Mouse (Mus musculus) kidney, postnatal 36 days (tissue): ENCODE measurements at regions not wholly inside any gene's neighbourhood (a gene's known extent, or its start where the extent isn't known, plus 50 kb on each side); places are given as distances from the start of the nearest gene placed in this dataset.
A peak's percentile ranks its signal among the peaks of the same experiment; 100 is the strongest.
"Not testable (repeated sequence)": the region's sequence is repeated elsewhere in the genome, so short reads cannot be mapped to it uniquely, and the experiment has no call there.

ENCODE experiments used
- DNase-seq, 2 experiments: peaks; one replicate each; pipeline ENCODE4 v3.0.0; 2021 to 2022; ENCODE audit warnings: mixed read lengths in 2 of 2

DNA sequence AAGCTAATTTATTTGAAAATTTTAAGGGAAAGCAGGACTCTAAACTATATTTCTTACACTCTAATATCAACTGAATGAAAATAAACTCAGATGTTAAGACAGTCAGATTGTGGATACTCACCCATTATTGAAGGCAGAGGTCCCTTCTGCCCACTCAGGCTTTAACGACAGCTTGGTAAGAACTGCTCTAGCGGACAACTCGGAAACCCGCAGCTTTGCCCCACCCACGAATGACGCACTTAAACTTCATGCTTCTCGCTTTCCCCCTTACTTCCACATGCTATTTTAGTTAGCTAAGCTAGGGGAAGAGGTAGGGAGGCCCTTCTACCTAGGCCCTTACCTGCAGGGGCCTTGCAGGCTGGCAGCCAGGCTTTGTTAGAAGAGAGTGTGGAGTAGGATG lies 50.8 kb upstream of the Elmo1 start:
- DNase-seq, result no peak

DNA sequence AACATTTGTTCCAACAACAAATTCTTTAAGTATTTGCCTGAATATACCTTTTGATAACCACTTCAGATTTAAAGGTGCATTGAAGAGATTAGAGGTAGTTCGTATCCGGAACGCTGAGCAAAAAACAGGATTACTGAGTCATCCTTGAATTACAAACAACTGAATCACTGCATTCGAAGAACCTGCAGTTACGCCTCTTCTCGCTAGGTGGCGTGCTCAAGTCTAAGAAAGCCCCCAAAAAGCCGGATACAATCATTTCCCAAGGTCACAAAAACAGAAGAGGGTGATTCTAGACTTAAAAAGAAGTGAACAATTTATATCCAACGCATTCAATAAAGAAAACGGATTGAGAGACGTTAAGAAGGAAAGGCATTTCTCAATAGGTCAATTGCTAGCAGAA lies 51.9 kb upstream of the Elmo1 start:
- peak; percentile 11 to 43 for DNase-seq

DNA sequence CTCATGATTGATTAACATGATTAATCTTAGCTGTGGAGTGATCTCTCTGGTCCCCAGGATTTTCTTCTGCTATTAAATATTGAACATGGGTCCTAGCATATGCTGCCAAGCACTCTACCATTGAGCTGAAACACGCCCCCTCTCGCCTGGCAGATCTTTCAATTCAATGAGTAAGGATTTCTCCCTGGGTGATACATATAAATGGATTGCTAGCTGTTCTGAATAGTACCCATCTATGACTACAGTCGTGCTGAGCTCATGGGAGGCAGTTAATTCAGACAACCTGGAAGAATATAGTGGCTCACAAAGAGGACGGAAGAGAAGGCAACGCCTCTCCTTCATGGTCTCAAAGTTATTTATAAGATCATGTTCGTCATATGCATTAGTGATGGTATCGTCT lies 53.0 kb upstream of the Elmo1 start:
- DNase-seq, result no peak

DNA sequence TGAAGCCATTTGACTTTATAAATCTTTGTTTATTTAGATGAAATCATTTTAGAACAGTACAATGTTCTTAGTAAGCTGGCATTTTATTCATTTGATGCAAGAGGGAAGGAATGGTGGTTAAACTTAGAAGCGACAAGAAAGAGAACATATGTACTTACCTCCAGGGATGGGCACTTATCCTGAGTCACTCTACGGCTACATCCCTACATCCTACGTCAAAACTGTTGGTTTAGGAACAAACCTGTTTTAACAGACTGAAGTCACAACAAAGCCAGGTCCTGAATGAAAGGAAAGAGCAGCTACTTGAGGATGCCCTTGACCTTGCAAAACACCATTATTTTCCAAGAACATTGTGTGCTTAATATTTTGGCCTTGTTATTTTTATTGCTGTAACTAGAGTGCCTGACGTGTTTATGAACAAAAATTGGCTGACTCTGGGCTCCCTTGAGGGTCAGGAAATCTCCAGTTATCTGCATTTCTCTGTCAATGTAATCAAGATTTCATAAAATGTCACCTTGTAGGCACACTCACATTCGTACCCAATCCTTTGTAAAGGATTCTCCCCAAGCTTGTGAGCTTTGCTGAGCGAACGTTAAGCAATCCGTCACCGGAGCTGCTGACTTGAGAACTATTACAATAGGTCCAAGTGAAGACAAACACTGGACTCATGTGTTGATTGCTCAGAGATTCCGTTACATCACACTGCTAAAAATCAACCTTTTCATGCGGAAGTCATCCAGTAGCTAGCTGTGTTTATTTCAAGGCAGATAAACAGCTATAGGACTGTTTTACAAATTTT lies 56.3 kb upstream of the Elmo1 start:
- DNase-seq, result no peak

DNA sequence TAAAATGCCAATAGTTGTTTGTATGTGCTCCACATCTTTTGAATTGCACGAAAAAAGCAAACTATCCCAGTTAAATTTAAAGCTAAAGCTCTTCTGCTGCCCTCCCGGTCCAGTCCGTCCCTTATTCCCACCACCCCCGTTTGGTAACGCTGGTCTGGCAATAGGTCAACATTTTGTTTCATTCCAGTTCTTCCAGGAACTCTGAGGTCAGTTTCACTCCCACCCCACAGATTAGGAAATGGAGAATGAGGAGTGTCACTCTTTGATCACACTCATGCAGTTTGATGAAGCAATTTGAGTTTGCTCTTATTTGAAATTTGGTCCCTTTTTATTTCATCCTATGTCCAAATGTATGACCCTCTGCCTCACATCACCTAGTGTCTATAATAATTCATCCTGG lies 58.7 kb upstream of the Elmo1 start:
- DNase-seq, result no peak

DNA sequence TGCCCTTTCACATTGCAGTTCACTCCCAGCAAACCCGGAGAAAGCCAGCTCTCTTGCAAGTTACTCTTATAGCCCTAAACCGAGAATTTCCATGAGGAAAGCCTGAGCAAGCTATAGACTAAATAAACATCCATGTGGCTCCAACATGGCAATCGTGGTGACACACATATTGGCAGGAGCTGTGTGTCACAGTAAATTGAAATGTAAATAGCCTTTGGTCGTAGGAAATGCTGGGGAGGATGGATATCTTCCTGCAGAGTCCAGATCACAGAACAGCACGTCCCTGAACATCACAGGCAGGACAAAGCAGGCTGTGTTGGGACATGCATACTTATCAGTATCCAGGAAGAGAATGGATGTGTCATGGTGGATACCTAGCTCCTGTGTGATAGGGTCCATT lies 59.3 kb upstream of the Elmo1 start:
- no peak for DNase-seq

DNA sequence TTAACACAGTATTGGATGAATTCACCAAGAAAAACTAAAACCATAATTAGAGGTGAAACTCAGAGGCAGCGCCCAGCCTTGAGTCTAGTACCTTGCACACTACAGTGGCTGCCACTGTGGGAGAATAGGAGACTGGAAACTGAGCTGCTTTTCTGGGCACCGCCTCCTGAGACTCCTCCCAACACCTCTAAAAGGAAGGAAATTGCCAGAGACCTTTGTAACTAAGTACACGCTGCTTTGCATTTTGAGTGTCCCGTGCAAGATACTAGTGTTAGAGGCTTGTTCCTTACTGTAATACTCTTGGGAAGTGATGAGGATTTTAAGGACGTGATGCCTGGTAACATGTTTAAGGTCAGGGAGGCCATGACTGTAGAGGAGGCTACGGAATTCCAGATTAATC lies 63.8 kb upstream of the Elmo1 start:
- DNase-seq, result no peak

DNA sequence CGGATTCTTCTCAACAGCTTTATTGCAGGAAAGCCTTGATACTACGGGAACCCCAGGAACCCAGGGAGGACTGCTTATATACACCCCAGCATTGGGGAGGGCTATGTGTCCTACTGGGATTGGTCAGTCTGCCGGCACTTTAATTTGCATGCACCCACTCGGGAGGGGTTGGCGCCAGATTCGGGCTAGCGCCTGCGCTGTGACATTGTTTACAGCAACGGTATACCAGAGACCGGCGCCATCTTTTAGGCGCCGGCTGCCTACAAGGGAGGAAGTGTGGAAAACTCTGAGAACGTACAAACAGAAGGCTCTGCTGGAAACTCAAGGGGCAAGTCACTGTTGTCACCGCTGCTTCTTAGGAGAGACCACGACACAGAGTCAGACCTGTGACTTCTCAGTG lies 73.9 kb upstream of the Elmo1 start:
- not testable (repeated sequence) for DNase-seq

DNA sequence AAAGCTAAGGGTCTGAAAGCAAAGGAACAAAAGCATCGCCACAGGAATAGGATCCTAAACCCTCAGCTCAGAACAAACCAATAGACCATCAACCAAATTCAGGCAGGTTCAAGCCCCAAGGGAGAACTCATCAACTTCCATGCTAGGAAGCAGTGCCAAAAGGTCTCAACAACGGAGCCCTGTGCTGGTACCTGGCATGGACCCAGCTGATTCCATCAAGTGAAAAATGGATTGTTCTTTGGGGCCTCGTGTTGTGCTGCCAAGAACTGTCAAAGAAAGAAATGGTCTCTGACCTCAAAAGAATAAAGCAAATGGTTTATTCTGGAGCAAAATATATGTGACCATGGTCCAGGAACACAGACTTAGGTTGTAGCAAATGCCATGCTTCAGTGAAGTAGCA lies 77.8 kb upstream of the Elmo1 start:
- DNase-seq, result peak; percentile 27 to 51

DNA sequence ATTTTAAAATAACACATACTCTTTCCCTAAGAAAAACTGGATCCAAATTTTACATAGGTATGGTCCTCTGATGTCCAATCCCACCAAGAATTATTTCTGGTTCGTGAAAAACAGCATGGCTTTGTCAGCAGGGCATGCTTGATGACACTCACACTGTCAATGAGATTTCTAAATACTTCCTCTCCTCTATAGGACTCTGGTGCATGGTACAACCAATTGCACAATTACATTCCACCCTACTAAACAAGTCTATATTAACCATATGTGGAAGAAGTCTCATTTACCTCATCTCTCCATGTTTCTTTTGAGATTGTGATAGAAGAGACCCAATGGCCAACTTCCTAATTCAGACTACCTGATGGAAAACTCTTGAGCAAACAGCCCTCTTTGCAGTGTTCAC lies 81.2 kb upstream of the Elmo1 start:
- DNase-seq, result no peak

DNA sequence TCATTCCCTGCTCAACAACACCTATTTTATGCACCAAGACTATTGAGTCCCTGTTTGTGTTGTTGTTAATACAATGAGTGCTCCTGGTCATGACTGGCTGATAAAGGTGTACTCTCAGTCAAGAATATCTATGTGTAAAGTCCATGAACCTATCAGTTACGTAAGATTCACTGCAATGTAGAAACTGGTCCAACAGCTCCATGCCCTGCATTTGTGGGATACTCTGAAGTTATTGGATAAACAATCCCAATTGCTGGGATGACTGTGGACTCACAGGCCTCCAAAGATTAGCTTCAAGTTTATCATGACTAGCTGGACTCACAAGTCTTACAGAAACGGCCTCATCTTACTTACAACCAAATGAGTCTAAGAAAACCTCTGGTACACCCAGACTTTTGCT lies 82.8 kb upstream of the Elmo1 start:
- DNase-seq, result no peak

DNA sequence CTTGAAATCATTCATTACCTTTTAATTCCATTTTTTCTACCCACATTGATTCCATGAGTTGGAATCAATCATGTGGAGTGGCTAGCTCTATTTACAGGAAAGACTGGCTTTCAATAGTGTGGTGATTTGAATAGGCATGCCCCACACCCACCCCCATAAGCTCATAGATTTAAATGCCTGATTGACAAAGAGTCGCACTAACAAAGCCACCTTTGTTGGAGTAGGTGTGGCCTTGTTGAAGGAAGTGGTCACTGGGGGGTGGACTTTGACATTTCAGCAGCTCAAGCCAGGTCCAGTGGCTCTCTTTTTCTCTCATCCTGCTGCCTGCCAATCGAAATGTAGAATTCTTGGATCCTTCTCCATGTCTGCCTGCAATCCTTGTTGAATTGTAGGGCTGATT lies 92.8 kb upstream of the Elmo1 start:
- no peak for DNase-seq

DNA sequence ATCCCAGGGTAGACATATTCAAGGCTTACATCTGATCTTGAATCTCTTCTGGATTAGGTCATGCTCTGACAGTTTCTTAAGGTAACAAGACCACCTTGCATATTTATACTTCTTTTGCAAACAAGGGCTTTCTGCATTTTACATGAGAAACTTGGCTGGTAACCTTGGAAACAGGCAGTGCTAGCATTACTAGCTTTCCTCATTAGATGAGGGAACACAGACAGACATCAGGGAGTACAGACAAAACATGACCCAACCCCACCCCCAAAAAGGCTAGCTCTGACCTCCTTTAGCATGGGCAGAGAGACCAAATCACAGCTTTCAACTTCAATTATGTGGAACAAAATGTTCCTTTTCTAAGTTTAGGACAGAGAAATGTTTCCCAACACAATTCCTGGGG lies 114.8 kb upstream of the Elmo1 start:
- no peak for DNase-seq

DNA sequence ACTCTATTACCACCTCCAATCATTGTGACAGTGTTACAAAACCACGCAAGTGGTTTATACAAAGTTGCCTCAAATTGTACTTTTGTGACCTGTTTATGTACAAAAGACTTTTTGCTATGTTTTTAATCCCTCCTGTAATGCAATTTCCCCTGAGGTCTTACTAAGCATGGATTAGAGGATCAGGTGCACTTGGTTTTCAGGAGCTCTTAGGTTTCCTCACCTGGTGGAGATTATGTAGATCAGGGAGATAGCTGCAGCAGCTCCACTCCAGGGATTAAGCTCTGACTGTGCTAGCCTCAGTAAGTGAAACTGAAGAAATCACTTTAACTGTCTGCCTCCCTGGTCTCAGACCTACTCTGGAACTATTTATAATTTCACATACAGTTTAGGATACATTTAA lies 123.8 kb upstream of the Elmo1 start:
- no peak for DNase-seq

DNA sequence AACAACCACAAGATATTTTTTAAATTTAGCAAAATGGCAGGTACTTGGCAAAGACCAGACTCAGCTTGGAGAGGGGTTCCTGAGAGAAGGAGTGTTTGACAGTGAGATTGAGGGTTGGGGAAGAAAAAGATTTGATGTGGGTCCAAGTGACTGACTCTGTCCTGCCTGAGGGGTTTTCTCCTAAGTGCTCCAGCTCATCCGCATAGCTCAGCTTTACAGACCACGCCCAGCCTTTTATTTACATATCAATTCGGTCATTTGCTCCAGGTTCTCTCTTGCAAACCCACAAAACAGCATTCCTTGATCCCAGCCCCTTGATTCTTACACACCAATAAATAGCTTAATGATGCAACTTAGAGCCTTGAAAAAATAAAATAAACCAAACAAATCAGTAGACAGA lies 127.4 kb upstream of the Elmo1 start:
- no peak for DNase-seq

DNA sequence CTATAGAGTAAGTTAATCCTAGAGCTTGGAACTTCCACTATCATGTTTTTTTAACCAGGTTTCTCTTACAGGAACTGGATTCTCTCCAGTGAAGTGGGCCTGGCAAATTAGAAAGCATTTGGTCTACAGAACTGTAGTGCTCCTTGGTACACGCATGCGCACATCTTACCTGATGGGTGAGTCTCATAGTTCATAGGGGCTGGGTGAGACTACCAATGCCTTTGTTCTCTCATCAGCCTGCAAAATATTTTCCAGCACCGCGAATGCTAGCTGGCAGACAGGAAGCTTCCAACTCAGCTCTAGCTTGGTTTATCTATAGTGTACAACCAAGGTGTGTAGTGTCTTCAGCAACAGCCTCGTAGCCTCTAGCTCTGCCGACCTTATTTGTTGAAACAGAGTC lies 104.7 kb upstream of the Gpr141 start:
- DNase-seq, result no peak

DNA sequence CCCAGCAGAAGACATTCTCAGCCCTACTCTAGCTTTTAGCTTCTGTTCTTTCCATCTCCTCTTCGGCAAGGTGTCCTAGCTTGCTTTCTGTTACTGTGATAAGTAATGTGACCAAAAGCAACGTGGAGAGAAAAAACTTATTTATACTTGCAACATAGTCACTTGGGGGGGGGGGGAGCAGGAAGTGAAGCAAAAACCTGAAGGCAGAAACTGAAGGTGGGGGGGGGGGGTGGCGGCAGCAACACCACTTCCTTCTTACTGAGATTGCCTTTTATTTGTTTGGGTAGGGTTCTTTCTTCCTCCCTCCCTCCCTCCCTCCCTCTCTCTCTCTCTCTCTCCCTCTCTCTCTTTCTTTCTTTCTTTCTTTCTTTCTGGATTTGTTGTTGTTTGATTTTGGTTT lies 103.8 kb upstream of the Gpr141 start:
- no peak for DNase-seq

DNA sequence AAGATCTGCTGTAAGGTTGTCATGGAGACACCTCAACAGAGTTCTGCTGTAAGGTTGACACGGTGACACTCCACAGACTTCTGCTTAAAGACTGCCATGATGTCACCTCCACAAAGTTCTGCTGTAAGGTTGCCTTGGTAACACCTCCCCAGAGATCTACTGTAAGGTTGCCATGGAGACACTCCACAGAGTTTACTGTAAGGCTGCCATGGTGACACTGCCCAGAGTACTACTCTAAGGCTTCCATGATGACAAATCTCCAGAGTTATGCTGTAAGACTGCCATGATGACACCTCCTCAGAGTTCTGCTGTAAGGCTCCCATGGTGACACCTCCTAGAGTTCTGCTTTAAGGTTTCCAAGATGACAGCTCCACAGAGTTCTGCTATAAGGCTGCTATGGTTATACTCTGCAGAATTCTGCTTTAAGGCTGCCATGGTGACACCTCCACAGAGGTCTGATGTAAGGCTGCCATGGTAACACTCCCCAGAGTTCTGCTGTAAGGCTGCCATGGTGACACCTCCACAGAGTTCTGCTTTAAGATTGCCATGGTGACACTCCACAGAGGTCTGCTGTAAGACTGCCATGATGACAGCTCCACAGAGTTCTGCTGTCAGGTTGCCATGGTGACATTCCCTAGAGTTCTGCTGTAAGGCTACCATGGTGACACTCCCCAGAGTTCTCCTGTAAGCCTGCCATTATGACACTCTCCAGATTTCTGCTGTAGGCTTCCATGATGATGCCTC lies 97.2 kb upstream of the Gpr141 start:
- no peak for DNase-seq

DNA sequence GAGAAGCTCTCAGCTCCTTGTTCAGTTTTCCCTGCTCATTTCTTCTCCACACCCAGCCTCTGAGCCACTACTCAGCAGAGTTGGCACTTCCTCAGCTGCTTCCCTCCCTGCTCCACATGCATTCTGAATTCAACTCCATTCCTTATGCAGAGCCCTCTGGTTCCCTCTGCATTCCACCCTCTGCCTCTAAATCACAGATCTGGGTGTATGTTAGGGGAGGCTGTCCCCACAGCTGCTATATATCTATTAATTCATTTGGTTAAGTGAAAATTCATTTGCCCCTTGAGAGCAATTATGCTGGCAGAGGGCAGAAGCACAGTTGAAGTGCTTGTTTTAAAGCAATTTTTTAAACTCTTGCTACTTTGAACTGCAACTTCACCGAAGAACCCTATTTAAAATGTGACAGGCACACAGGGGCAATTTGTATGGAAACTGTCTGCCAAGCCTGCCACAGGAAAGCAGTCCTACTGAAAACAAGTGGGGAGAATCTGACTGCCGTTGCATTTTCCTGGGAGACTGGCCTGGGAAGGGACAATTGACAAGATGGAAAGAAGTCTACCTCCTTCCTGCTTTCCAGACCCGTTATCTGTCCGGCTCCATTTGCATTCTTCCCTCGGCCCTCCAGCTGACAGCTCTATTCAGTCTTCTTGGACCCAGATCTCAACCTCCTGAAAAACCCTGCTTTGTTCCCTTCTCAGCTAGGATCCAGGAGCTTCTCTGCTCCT lies 88.0 kb upstream of the Gpr141 start:
- DNase-seq, result no peak

DNA sequence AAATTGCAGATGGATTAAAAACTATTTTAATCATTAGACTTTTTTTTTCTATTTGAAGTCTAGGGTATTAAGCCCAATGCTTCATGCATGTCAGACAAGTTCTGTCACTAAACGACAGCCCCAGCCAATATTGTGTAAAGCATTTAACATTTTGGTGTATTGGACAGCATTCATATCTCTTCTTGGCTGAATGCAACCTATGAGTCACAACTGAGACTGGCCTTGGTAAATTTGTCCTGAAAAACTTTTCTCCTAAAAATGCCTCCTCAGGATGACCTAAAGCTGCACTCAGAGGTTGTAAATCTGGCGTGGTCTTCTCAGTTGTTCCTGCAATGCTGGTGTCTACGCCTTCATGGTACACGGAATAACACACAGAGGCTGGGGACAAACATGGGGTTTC lies 78.7 kb upstream of the Gpr141 start:
- DNase-seq, result no peak

DNA sequence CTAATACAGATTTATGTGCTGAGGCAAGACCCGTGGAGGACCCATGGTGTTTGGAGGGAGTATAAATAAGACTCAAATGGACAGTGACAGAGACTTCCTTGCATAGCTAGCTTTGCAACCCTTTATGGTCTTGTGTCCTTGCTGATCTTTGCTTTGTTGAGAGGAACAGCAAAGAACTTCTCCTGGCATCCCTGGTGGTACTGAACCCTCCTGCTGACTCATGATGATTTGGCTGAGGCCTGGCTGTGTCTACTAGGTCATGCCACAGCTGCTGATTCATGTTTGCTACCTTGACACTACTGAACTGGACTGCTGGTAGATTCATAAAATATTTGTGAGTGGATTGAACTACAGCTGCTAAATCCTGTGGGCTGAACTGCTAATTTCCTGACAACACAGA lies 73.1 kb upstream of the Gpr141 start:
- no peak for DNase-seq

DNA sequence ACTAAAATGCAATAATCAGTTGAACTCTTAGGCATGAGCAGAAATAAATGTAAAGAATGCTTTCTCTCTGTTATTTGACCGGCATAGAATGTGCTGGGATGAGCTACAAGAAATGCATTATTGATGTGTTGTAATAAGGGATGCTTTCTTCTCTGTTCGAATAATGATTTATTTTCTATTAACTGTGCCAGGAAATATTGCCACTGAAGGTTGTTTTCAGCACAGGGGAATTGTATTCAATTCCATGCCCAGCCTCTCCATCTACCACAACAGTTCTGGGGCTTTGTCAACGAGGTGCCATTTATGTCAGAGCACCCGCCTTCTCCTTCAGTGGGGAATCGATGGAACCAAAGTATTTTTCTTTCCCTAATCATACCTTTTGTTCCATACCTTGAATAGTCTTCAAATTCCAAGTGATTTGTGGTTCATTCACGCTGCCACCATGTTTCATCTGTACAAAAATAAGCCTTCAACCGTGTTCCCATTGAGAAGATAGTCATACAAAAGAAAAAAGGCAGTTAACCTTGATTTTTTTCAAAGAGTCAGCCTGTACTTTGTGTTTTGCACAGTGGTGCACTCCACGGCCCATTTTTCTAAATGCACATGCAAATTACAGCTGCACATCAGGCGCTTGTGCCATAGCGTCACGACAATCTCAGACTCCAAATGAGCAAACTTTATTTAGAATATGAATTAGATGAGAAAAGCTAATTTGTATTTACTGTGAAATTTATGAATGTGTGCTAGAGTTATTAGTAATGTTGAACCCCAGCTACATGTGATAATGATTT lies 65.1 kb upstream of the Gpr141 start:
- DNase-seq, result no peak
